Mouse (Mus musculus): ENCODE results near the gene Sash1. TPM values are rescaled to one million over a fixed set of nuclear protein-coding genes. Genes with fewer than 3 reads are reported as not detected.

Sash1 gene
- polyA plus RNA-seq, 1 experiment from 2014 or later, result 0.92 TPM

DNA sequence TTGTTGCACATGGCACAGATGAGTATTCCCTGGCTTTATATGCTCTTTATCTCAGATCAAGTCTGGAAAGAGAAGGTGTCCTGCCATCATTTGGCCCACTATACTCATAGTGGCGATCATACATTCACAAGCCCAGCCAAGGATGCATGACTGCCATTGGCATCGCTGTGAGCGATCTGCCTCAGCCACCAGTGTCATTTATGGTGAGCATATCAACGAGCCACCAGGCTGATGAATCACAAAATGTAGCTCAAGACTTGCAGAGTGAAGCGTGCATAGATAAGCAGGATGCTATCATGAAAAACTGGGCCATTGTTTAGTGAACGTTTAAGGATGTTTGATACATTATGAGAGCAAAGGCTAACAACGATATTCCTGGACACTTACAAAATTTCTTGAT is 200.6 kb downstream of the Sash1 start:
- no peaks in the 10 kb centered on the region for H3K9me3 ChIP-seq (replicated peaks; ENCODE audit: control insufficient read depth, low read length)
- H3K4me2 ChIP-seq (ENCODE audit: low read depth, low read length), result no peak overlapping the region

DNA sequence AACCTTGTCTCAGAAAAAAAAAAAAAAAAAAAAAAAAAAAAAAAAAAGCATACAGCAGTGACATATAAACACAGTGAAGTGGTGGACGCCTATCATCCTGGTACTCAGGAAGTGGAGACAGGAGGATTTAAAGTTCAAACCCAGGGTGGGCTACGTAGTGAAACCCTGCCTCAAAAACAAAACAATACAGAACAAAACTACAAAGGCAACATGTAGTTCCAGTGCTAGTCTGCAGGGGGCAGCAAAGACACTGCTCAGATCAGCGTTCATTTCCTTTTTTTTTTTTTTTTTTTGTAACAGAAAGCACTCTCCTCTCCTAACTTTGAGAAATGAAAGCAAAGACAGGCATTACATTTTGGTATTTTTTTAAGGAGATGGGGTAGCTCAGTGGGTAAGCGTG is 203.0 kb downstream of the Sash1 start:
- Histone ChIP-seq H3K4me2 (ENCODE audit: low read depth, low read length) (no peak overlapping the region), H3K9me3 (replicated peaks; ENCODE audit: control insufficient read depth, low read length) (no peaks in the 10 kb centered on the region), H3K4me1 (ENCODE audit: control insufficient read depth, low read depth, low read length) (no peaks in the 10 kb centered on the region), H3K36me3 (ENCODE audit: control insufficient read depth, insufficient read depth) (no peaks in the 10 kb centered on the region), H3K27me3 (ENCODE audit: control insufficient read depth, insufficient read depth, low read depth, low read length) (no peaks in the 10 kb centered on the region), H3K9ac (ENCODE audit: low read depth, low read length) (no peak overlapping the region), H3K4me3 (ENCODE audit: low read depth, low read length) (no peak overlapping the region), H3K27ac (ENCODE audit: low read length) (no peak overlapping the region)
- ATAC-seq (ENCODE audit: low read depth), result no peak
- WGBS (ENCODE audit: insufficient replicate concordance), result 9% methylated on average over 4 of the region's 4 CpGs

More for the DNA sequence above, 200.6 kb downstream of the Sash1 start:
- WGBS (ENCODE audit: insufficient replicate concordance), result 67% methylated on average over 7 of the region's 7 CpGs
- no peak overlapping the region for H3K4me3 ChIP-seq (ENCODE audit: low read depth, low read length)
- no peaks in the 10 kb centered on the region for H3K36me3 ChIP-seq (ENCODE audit: control insufficient read depth, insufficient read depth)
- H3K4me1 ChIP-seq (ENCODE audit: control insufficient read depth, low read depth, low read length), result no peaks in the 10 kb centered on the region
- H3K27ac ChIP-seq (ENCODE audit: low read length), result no peak overlapping the region
- no peak for ATAC-seq (ENCODE audit: low read depth)
- no peaks in the 10 kb centered on the region for H3K27me3 ChIP-seq (ENCODE audit: control insufficient read depth, insufficient read depth, low read depth, low read length)
- no peak overlapping the region for H3K9ac ChIP-seq (ENCODE audit: low read depth, low read length)

- H3K4me1 ChIP-seq (ENCODE audit: control insufficient read depth, low read depth, low read length), result no peaks in the 10 kb centered on the region
- no peak overlapping the region for H3K4me2 ChIP-seq (ENCODE audit: low read depth, low read length)
- no peaks in the 10 kb centered on the region for H3K36me3 ChIP-seq (ENCODE audit: control insufficient read depth, insufficient read depth)
- no peaks in the 10 kb centered on the region for H3K27me3 ChIP-seq (ENCODE audit: control insufficient read depth, insufficient read depth, low read depth, low read length)
- no peak for ATAC-seq (ENCODE audit: low read depth)
- H3K9ac ChIP-seq (ENCODE audit: low read depth, low read length), result no peak overlapping the region
- no peak overlapping the region for H3K4me3 ChIP-seq (ENCODE audit: low read depth, low read length)
- WGBS (ENCODE audit: insufficient replicate concordance), result 55% methylated on average over 6 of the region's 6 CpGs
- H3K27ac ChIP-seq (ENCODE audit: low read length), result no peak overlapping the region
- H3K9me3 ChIP-seq (replicated peaks; ENCODE audit: control insufficient read depth, low read length), result no peaks in the 10 kb centered on the region
These were observed 203.5 kb downstream of the Sash1 start for GRCm38 (mm10) chr10:8682341-8682740.

GRCm38 (mm10) chr10:8676722-8677121 is 209.1 kb downstream of the Sash1 start:
- Histone ChIP-seq H3K9me3 (replicated peaks; ENCODE audit: control insufficient read depth, low read length) (no peaks in the 10 kb centered on the region), H3K27ac (ENCODE audit: low read length) (no peak overlapping the region), H3K4me3 (ENCODE audit: low read depth, low read length) (no peak overlapping the region), H3K4me1 (ENCODE audit: control insufficient read depth, low read depth, low read length) (no peaks in the 10 kb centered on the region), H3K9ac (ENCODE audit: low read depth, low read length) (no peak overlapping the region), H3K36me3 (ENCODE audit: control insufficient read depth, insufficient read depth) (no peaks in the 10 kb centered on the region), H3K4me2 (ENCODE audit: low read depth, low read length) (no peak overlapping the region), H3K27me3 (ENCODE audit: control insufficient read depth, insufficient read depth, low read depth, low read length) (no peaks in the 10 kb centered on the region)
- ATAC-seq (ENCODE audit: low read depth), result no peak
- WGBS (ENCODE audit: insufficient replicate concordance), result 54% methylated on average over 5 of the region's 5 CpGs
